Mouse (Mus musculus) ovary, adult 10 weeks (tissue): ENCODE data around the gene Ms4a12. TPM values are rescaled to one million over a fixed set of nuclear protein-coding genes. Genes with fewer than 3 reads are reported as not detected.

Experiments
- polyA plus RNA-seq: library from polyadenylated mRNA; stranded (reverse); fragments of 350-450 nt; fragmentation: Illumina TruSeq; extraction: RNeasy Lipid Tissue Mini Kit (QIAGEN cat#74804); gene quantifications from one replicate; pipeline ENCODE4 v1.2.3, GENCODE M21; 2014

Ms4a12 gene
- polyA plus RNA-seq = not detected

DNA sequence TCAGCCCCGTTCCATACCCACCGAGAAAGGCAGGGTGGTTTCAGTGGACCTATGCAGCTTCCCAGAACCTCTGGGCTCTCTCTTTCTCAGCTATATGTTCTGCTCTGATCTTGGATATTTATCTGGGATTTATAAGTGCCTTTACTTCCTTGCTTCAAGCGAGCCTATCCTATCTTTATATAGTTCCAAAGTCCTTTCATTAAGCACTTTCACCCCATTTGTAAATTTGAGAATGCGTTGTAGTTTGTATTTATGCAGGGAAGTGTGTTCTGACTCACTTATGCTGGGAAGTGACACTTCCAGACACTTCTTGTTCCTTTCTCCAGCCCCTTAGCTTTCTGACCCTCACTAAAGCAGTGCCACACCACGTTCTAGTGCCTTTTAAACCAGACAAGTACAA, at the start of gene Ms4a12:
Gene Ms4a12 (minus strand): TSS at position 101 of the 400 bp plus-strand sequence.

DNA sequence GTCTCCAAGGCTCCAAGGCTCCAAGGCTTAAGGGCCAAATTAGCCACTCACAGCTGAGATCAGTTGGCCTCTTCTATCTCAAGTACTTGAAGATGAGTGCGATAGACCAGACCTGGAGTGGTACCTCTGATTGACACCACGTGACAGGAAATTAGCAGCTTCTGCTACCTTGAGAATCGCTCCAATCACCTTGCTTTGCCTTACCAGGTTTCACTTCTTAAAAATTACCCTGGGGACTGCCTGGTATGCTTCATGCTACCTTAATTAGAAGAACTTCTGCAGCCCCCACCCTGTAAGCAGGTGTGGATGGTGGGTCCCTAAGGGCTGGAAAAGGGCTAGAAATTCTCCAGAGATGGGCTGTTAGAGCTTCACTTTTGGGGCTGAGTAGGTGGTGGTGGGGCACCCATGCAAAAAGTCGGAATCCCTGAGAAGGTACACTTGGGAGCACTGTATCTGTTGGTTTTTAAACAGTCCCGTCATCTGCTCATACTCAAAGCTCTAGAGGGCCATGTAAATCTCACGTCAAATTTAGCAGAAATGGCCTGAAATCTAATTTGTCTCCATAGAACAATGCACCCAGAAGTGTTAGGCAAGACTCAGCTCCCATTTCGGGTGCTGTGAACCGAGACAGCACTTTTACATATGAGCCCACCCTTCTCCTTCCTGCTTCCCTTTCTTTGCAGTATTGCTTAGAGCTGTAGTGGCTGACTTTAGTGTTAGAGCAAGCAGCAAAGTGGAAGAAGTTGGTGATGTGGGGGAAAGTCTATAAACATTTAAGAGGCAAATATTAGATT, 34.0 kb upstream of the Ms4a12 start, which contains the start of gene Ms4a1:
Gene Ms4a1 (minus strand): TSS at position 190 of the 794 bp plus-strand sequence.

DNA sequence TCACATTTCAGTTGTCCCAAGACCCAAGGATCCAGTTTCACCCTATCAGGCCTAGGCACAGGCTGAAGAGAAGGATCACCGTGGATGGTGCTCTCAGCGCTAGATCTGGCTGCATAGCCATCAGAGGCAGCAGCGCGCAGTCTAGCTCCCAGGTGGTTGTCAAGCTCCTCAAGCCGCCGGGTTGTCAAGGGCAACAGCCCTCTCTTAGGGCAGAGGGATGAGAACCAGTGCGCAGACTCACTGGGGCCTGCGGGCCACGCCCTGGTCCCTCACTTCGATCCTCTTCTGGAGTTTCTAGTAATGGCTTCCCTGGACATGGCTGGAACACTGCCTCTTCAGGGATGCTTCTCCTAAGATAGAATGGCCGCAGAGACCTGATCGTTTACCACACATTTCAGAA, 35.7 kb downstream of the Ms4a12 start, which contains the start of gene Ms4a13:
Gene Ms4a13 (minus strand): TSS at position 192 of the 400 bp plus-strand sequence.

DNA sequence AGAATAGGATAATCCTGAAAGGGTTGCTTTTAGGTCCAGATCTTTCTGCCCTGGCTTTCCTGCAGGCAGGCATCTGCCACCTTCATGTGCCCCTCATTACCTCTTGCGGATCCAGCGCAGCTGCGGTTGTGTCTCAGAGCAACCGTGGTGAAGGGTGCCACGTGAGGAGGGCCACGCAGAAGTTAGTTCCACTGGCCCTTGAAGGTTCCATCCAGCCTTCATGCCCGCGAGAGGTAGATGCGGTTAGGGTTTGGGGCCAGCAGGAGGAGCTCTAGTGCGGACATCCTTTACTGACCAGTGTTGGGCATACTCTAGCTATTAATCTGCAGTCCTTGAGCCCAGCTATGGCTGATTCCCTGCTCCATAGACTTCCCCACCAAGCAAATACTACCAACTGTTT, 67.1 kb downstream of the Ms4a12 start, which contains the start of gene 1700025F22Rik:
Gene 1700025F22Rik (minus strand): TSS at position 149 of the 400 bp plus-strand sequence.

Other genes starting within 250 kb of the Ms4a12 start
- not detected for gene Ms4a15, start 239.2 kb downstream of the Ms4a12 start, polyA plus RNA-seq
- not detected for gene Ms4a18, start 214.4 kb downstream of the Ms4a12 start, polyA plus RNA-seq
- gene Ms4a8a, start 151.3 kb downstream of the Ms4a12 start, polyA plus RNA-seq = not detected
- not detected for gene 1700017D01Rik, start 101.6 kb downstream of the Ms4a12 start, polyA plus RNA-seq
- gene 1700025F22Rik, start 67.1 kb downstream of the Ms4a12 start, polyA plus RNA-seq = not detected
- gene Ms4a13, start 35.7 kb downstream of the Ms4a12 start, polyA plus RNA-seq = not detected
- gene Ms4a1, start 33.8 kb upstream of the Ms4a12 start, polyA plus RNA-seq = 6.0 TPM
- not detected for gene Ms4a5, start 51.4 kb upstream of the Ms4a12 start, polyA plus RNA-seq
- gene Ms4a14, start 82.0 kb upstream of the Ms4a12 start, polyA plus RNA-seq = 3.0 TPM
- 25.3 TPM for gene Ms4a7, start 103.7 kb upstream of the Ms4a12 start, polyA plus RNA-seq
- gene Ms4a4a, start 143.1 kb upstream of the Ms4a12 start, polyA plus RNA-seq = 5.2 TPM
- 2.4 TPM for gene Ms4a4c, start 172.3 kb upstream of the Ms4a12 start, polyA plus RNA-seq
- 5.8 TPM for gene Ms4a4b, start 211.1 kb upstream of the Ms4a12 start, polyA plus RNA-seq
- 28.5 TPM for gene Ms4a6c, start 236.9 kb upstream of the Ms4a12 start, polyA plus RNA-seq